Mouse (Mus musculus): ENCODE measurements around the gene Aaed1.
"Not testable (repeated sequence)": the region's sequence is repeated elsewhere in the genome, so short reads cannot be mapped to it uniquely, and the experiment has no call there.

Aaed1 gene

DNA sequence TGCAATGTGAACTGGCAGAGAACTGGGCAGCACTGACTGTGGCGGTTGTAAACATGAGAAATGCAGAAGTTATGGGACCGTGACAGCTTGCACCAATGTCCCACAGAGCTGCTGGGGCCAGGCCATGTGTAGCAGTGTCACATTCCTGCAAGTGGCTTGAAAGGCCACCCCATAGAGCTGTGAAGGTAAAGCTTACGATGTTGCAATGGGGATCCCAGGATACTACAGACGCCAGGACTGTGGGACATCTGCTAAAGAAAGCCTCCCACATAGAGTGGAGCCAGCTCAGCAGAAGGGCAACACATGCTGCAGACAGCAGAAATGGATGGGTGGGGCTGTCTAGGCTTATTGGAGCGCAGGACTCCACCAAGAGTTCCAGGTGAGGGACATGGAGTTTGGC lies 5.0 kb downstream of the Aaed1 start:
- DNase-seq = peak in 1 of 2 experiments; percentile 9

DNA sequence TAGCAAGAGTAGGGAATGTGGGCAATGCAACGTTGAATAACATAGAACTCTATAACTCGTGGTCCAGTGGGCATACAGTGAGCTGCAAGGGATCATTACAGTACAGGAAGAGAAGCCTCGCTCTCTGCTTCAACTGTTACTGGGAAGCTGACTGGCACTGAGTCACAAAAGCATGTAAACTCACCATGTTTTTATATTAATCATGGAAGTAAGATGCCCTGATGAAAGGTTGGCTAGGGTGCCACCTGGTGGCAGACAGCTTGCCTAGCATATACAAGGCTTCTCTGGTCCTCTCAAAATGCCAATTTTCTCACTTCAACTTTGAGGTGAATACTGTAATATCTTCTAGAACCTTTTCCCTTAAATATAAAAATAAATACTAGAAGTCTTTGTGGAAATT lies 6.4 kb downstream of the Aaed1 start:
- DNase-seq = peak; percentile 77 to 83

DNA sequence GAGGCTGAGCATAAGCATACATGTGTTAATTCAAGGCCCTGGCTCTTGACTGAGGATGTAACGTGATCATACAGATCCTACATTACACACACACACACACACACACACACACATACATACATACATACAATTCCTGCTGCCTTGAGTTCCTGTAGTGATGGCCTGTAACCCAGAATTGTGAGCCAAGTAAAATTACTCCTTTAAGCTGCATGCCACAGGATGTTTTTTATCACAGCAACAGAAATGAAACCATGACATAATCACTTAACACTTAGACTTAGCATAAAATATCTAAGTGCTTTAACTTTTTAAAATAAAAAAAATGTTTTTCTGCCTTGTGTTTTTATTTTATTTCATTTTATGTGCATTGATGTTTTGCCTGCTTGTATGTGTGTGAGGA lies 13.4 kb downstream of the Aaed1 start:
- no peak for DNase-seq

DNA sequence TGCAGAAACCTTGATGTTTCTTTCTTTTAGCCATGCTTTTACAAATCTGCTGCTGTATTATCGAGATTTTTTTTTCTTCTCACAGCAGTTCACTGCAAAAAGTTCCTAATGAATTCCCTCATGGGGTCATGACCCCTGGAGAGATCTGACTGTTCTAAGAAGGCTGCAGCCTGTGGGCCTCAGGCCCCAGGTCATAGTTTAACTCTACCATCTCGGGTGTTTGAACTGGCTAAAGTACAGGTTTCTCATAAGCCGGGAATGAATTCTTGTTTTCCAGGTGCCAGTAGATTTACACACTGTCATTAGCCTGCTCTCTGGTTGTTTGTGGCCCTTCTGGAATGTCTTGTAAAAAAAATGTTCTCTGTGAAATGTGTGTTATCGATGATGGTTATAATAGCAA lies 25.7 kb downstream of the Aaed1 start:
- no peak for DNase-seq

DNA sequence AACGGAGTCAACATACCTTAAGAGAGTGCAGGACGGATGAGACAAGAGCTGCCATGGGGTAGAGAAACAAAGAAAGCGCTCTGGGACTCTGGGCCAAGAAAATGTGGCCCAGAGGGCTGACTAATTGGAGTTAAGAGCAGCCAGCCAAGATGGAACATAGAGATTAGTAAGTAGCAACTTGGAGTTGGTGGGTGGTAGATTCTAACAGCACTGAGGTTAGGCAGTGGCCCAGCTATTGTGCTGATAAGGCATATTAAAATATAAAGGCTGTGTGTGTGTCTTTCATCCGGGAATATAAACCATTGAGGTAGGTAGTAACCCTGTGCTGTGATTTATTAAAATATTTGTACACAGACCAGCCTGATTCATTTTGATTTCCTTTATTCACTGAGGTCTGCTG lies 26.2 kb downstream of the Aaed1 start:
- DNase-seq = no peak

DNA sequence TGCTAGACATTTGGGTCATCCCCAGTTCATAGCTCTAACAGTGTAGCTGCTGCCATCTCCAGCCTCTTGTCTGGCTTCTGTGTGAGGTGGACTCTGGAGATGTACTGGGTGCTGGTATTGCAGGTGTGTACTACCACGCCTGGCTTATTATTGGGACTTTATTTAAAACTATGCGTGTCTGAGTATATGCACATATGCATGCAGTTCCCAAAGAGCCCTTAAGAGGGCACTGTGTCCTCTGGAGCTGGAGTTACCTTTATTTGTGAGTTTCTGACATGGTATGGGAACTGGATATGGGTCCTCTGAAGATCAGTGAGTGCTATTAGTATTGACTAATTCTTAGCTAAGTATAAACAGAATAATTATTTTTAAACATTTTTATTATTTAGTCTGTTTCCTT lies 27.8 kb downstream of the Aaed1 start:
- DNase-seq = no peak

DNA sequence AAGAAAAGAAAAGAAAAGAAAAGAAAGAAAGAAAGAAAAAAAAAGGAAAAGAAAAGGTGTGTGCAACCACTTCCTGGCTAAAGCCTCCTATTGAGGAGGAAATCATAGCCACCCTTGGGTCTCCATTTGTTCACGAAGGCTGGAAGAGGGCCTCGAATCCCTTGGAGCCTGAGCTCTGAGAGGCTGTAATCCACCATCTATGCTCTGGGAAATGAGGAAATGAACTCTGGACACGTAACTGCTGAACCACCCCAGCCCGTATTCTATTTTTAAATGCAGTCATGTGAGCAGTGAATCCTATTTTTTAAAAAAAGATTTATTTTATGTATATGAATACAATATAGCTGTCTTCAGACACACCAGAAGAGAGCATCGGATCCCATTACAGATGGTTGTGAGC lies 31.6 kb downstream of the Aaed1 start:
- no peak for DNase-seq

DNA sequence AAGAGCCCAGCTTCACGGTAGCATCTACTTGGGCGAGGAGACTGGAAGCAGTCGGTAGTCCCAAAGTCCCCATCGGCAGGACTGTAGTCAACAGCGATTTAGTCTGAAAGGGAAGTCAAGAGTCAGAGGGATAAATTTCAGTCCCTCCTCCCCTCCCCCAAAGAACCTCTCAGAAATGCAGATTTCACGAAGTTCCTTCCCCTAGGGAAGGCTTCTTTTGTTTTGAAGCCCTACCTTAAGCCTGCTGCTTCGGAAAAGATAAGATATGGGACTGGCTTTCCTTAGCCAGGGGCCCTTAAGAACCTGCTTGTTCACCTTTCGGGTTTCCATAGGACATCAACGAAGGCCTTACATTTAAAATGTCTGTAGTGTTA lies 36.8 kb downstream of the Aaed1 start:
- DNase-seq = no peak

DNA sequence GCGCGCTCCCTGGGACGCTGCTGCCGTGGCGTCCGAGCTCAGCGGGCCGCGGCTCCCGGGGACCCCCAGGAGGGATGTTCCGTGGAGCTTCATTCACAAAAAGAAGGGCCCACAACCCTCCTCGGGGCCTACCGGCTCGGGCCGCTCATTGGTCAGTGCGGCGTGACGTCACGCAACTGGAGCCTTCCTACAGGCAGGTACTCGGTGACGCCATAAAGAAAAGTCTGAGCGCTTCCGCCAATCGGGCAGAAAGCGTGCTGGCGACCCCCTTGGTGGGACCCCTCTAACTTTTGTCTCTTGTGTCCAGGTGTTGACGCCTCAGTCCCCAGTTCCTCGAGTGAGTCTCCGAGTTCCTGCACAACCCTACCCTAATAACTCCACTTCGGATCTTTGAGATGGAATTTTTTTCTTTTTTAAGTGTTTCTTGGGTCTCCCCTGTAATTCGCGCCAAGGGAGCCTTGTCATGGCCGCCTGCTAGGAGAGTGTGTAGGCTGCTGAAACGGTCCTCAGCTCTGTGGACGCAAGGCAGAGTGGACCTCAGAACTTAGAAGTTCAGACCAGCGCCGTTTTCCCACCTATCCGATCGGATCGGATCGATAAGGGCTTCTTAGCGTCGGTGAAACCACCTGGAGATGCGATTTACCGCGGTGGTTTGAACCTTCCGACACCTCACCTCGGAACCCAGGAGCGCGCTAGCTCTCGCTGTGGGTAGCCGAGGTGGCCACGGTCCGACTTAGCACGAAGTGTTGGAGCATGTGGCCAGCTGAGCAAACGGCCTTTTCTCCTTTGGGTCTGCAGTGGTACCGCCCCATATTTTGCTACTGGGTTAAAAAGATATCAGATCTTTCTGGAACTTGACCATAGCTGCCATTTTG lies 37.4 kb downstream of the Aaed1 start, which contains the start of gene Cdc14b:
TSS of gene Cdc14b (minus strand) at position 412 of the 875 bp plus-strand sequence.
- DNase-seq = peak; percentile 85 to 90

DNA sequence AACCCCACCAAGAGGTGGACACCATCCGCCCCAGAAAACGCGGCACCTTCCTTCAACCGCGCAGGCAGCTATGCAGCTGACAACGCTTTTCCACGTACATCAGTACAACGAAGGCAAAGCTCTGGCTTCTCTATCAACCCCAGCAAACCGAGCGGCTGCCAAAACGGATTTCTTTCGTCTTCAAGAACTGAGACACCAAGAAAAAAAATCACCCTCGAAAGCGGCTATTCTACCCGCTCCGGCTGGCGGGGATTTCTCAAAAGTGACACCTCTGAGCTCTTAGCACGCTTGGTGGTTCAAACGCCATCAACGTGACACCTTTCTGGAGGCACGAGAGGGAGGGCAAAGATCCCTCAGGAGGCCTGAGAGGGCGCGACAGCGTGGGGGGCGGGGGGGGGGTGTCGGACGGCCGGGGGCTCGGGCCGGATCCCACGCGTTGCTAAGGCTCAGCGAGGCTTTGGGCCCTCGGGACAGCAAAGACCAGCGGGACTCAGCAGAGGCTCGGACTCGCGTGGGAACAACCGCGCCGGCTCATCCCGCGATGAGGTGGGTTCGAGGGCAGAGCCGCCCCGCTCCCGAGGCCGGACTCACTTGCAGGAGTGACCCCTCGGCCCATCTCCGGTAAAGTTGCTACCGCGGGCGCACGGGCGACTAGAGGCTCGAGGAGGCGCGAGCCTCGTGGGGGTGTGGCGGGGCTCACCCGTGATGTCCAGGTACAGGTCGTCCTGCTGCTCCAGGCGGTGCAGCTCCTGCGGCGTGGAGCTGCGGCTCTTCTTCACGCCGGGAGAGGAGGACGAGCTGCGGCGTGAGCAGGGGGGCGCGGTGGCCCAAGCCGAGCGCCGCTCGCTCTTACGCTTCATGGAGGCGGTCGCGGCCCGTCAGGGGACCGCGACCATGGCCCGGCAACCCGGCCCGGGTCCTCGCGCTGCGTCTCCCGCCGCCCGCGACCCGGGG lies 38.3 kb downstream of the Aaed1 start:
- peak; percentile 37 to 60 for DNase-seq

DNA sequence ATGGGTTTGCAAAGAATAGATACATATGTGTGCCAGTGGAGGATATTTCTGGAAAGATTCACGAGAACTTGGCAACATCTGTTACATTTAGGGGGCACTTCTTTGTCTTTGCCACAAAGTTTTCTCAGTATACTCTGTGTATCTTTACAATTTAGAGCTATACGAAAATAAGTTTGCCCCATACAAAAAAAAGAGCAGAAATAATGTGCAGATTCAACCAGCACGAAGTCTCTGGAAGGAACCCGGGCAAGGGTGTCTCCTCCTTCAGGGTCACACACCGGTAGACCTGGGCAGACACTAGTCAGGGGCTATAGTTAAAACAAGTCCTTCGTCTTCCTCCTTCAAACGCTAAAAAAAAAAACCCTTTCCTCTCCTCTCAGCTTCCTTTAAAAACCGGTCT lies 39.2 kb downstream of the Aaed1 start:
- DNase-seq = no peak

DNA sequence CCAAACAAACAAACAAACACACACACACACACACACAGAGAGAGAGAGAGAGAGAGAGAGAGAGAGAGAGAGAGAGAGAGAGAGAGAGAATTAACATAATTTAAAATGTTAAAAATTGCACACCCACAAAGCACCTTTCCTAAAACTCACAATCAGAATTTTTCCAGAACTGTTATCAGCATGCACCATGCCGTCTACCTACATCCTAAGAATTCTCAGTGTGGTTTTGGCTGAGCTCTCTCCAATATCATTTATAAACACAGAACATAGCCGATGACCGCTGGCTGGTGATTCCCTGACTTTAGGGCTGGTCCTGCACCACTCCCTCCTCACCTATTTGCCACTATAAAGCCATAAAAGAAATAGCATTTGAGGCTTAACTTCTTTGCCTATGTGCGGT lies 44.1 kb downstream of the Aaed1 start:
- DNase-seq = no peak

DNA sequence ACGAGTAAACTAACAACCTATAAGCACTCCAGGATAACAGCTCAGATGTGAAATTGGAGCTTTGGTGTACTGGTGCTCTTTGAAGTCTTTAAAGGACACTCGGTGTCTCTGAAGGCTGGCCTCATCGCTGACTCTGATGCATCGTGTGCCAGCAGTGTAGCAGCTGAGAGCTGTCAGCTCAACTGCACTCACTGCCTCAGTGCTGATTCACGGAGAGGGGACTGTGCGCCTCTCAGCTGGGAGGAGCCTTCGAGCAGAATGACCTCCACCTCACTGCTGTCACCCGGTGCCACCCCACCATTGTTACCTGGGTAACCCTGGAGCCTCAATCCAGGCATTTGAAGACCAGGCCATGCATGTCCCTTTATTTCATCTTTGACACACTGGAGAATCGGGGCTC lies 45.4 kb downstream of the Aaed1 start:
- no peak for DNase-seq

DNA sequence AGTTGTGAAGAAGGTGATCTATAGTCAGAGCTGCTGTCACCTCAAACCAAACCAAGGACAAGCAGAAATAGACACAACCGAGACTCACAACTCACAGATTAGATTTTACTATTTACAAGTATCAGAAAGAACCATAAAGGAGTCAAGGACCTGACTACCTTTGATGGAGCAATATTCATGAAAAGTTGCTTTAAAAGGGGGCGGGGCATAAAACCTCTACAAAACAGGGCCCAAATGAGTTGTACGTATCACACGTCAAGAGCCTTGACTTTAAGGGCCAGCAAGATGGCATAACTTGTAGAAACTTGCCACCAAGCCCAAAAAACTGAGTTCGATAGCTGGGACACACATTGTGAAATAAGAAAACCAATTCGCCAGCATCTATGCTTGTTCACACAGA lies 47.9 kb downstream of the Aaed1 start:
- no peak for DNase-seq

DNA sequence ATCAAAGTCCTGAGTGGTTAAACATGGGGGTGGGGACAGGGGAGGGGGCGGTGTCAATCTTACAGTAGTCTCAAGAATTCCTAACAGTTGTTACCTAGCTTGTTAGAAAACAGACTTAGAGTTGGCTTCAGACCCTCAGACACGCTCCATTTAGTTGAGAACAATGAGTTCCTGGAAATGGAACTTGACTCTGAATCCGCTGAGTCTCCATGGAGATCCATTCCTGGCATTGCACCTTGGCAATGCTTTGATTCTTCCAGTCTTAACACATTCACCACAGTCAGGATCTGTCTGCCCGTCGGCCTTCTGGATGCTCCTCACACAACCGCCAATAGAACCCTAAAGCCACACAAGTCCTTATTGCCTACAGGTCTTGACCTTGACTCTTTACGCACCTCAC lies 52.6 kb downstream of the Aaed1 start:
- DNase-seq = no peak

DNA sequence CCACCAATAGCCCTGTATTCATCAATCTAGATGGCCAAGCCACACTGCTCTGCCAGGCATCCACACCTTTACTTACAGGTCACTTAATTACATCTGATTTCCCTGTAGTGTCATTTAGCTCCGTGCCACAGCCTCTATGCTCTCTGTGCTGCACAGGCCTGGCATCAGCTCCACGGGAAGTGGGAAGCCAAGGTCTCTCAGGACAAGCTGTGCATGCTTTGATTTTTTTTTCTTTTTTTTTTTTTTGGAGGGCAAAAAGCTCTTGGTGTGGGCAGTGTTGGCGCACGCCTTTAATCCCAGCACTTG lies 54.0 kb downstream of the Aaed1 start:
- DNase-seq = no peak

DNA sequence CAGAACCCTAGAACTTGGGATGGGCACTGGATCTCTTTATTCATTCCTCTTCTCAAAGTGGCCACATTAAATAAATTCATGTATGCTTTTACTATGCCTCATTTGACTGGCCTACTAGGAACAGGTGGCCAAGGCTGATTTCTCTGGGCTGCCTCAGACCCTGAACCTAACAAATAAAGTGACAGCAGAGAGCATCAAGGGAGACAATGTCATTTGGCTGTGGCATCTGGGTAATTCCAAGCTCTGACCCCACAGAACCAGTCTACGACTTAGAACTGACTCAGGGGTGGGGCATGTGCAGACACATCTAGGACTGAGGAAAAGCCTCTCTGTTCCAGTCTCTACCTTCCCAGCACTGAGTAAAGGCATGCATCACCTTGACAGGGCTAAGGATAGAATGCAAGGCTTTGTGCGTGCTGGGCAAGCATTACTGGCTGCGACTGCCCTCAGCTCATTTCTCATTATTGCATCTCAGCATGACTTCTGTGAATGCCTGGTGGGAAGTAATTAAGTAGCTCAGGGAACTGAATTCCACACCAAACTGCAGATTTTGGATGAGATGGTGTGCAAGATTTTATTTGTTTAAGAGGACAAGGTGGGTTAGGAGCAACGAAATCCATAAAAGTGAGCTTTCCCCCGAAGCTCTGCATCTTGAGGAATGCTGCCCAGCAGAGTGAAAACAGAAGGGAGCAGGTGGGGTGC lies 54.5 kb downstream of the Aaed1 start:
- DNase-seq = no peak

DNA sequence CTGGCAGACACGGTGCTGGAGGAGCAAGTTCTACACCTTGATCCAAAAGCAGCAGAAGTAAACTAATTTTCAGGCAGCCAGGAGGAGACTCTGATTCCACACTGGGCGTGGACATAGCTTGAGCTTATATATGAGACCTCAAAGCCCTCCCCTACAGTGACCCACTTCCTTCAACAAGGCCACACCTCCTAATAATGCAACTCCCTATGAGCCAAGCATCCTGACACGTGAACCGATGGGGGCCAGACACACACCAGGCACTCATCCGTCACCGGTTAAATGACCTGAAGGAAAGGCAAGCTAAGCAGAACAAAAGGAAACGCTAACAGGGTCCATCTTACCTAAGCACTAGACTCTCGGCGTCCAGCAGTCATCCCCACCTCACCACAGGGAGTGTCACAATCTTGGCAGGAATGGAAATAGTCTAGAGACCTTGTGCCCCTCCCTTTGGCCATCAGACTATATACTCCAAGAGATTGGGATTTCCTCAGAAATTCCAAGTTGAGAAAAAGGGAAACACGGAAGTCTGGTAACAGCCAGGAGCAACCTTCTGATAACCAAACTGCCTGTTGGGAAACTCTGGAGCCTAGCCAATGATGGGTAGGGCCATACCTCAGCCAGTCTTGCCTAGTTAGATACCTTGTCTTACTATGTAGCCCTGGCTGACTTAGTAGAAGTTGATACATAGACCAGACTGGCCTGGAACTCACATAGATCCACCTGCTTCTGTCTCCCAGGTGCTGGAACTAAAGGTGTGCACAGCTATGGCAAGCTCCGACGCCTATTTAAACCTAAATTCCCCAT lies 55.3 kb downstream of the Aaed1 start:
- DNase-seq = no peak

DNA sequence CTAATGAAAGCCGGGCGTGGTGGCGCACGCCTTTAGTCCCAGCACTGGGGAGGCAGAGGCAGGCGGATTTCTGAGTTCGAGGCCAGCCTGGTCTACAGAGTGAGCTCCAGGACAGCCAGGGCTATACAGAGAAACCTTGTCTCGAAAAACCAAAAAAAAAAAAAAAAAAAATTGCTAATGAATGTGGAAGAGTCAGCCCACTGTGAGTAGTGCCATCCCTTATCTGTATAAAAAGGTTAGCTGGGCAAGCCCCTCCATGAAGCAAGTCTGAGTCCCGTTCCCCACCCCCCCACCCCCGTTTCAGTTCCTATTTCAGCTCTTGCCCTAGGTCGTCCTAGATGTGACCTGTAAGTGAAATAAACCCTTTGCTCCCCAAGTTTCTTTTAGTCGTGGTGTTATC lies 58.3 kb downstream of the Aaed1 start:
- not testable (repeated sequence) for DNase-seq

DNA sequence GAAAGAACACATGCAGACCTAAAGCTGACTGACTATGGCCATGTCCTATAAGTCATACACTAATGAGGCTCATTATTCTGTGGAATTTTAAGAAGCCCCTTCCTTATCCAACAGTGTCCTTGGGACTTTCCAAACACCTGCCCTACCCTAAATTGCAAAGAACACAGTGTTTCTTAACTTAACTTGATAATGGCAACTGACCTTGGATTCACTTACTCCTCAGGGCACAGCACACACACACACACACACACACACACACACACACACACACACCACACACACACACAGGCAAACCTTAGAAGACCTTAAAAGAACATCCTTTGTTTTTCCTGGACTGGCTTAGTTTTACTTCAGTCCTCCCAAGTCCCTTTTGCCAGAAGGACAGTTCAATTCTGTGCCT lies 58.8 kb downstream of the Aaed1 start:
- no peak for DNase-seq

DNA sequence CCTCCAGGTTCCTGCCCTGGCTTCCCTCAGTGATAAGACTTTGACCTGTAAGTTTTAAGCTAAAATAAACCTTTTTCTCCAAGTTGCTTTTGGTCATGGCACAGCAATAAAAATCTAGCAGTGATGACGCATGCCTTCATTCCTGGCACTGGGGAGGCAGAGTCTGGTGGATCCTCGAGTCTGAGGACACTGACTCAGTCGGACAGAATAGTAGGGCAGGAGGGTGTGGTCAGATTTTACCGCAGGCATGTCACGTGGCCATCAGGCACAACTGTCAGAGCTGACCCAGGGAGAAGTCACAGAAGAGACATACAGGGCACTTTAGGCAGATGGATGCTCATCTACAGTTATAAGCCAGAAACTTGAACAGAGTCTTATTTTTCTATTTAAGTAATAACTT lies 60.4 kb downstream of the Aaed1 start:
- no peak for DNase-seq

DNA sequence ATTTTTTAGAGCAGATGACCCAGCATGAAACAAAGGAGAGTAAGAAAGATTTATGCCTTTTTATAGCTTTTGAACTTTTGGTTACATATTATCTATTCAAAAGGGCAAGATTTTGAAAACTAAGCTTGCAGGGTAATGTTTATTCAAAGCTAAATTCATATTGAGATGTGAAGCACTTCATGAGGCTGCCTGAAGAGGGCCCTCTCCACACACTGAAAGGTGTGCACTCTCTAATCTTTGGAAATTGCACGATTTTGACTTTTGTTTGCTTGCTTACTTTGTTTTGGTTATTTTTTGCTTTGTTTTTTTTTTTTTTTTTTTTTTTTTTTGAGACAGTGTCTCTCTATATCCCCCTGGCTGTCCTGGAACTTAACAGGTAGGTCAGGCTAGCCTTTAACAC lies 62.1 kb downstream of the Aaed1 start:
- peak; percentile 55 to 57 for DNase-seq

Data from kidney, postnatal 4 days (tissue).